Mouse (Mus musculus) lung, postnatal 0 days (tissue): ENCODE measurements around the gene Scai. TPM values are rescaled to one million over a fixed set of nuclear protein-coding genes. Genes with fewer than 3 reads are reported as not detected.
"Not testable (repeated sequence)": the region's sequence is repeated elsewhere in the genome, so short reads cannot be mapped to it uniquely, and the experiment has no call there.

ENCODE experiments used
- ATAC-seq: fragments of 200-750 bp; cut with Nextera tagmentation; 2 replicates; pipeline ENCODE4 v1.8.0; 2017; ENCODE audit warnings: moderate library complexity
- DNase-seq: peaks from one replicate; pipeline ENCODE4 v3.0.0-alpha.2; 2016; ENCODE audit warnings: low spot score
- H3K27ac ChIP-seq: fragments of 300-500 bp; sonication (generic); 2 replicates; pipeline ENCODE4 v1.5.1; 2014; ENCODE audit warnings: antibody characterized with exemption, mild to moderate bottlenecking, low read length, mixed read lengths
- H3K27me3 ChIP-seq: fragments of 300-500 bp; sonication (generic); replicated peaks from 2 replicates; pipeline ENCODE4 v1.6.1; 2014; ENCODE audit warnings: low read length, mixed read lengths; ENCODE audit not compliant: insufficient read depth
- H3K36me3 ChIP-seq: fragments of 300-500 bp; sonication (generic); 2 replicates; pipeline ENCODE4 v1.6.1; 2014; ENCODE audit warnings: low read length, mixed read lengths; ENCODE audit not compliant: insufficient read depth
- H3K4me1 ChIP-seq: fragments of 300-500 bp; sonication (generic); 2 replicates; pipeline ENCODE4 v1.6.1; 2014; ENCODE audit warnings: antibody characterized with exemption, low read depth, low read length, mixed read lengths; ENCODE audit not compliant: insufficient read depth
- H3K4me2 ChIP-seq: fragments of 300-500 bp; sonication (generic); replicated peaks from 2 replicates; pipeline ENCODE4 v1.6.1; 2014; ENCODE audit warnings: low read depth, mild to moderate bottlenecking, low read length, moderate library complexity, mixed read lengths
- H3K4me3 ChIP-seq: fragments of 300-500 bp; sonication (generic); 2 replicates; pipeline ENCODE4 v1.5.1; 2014; ENCODE audit warnings: low read depth, low read length
- H3K9ac ChIP-seq: fragments of 300-500 bp; sonication (generic); replicated peaks from 2 replicates; pipeline ENCODE4 v1.6.1; 2014; ENCODE audit warnings: low read depth, mild to moderate bottlenecking
- H3K9me3 ChIP-seq: fragments of 300-500 bp; sonication (generic); 2 replicates; pipeline ENCODE4 v1.6.1; 2016; ENCODE audit warnings: low read length, mixed read lengths
- CTCF ChIP-seq: IDR thresholded peaks from 2 replicates; pipeline ENCODE4 v1.5.1; 2016; ENCODE audit warnings: antibody characterized with exemption, mild to moderate bottlenecking
- EP300 ChIP-seq: IDR thresholded peaks from 2 replicates; pipeline ENCODE4 v1.6.1; 2016; ENCODE audit warnings: antibody characterized with exemption, mild to moderate bottlenecking, control low read depth
- WGBS: fragments of 180-500 bp; shearing (Covaris S2); extraction: QIAGEN DNeasy Blood & Tissue Kit; methylation state at CpG from one replicate; pipeline ENCODE4 v1.1.7; 2014; 5-methylcytosine and 5-hydroxymethylcytosine counted together
- polyA plus RNA-seq: library from polyadenylated mRNA; unstranded; fragments of >200 nt; fragmentation: Nextera tagmentation; extraction: Ambion mirVana; gene quantifications from 2 replicates; pipeline ENCODE4 v1.2.1, GENCODE M21; 2015

Gene Scai
- polyA plus RNA-seq = 2.7 and 3.8 TPM in 2 replicates

DNA sequence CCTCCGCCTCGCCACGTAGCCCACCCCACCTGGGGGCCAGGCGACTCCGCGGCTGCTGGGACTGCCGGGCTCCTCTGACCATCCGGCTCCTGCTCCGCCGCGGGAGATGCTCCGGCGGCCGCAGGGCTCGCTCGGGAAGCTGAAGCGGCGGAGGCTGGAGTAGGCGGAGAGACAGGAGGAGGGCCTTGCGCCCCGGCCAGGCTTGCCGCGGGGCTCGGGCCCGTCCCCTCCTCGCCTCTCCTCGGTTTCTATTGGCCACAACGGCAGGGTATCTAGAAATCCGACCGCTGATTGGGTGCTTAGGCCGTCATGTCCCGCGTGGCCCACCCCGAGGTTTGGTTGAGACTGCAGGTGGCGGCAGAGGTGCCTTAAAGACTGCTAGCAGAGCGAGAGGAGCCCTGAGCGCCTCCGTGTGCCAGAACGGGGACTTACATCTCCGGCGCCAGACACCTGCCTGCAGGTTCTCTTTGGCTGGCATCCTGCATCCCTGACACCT lies at the start of gene Scai:
Scai (minus strand) TSS at position 174 of the 496 bp plus-strand sequence.
- Histone ChIP-seq H3K9me3 (no peaks in the 10 kb centered on the region), H3K4me1 (peaks cover 4% of the 10 kb centered on the region; the same call in 1 of the 2 replicates), H3K9ac (peak within 1 kb of the TSS; percentile 64), H3K27me3 (no peaks in the 10 kb centered on the region), H3K27ac (peak within 1 kb of the TSS; percentile 87), H3K4me2 (peak within 1 kb of the TSS; percentile 95), H3K36me3 (no peaks in the 10 kb centered on the region), H3K4me3 (peak within 1 kb of the TSS; percentile 91)
- peak; percentile 100 for ATAC-seq
- DNase-seq = peak; percentile 99
- TF ChIP-seq CTCF = peak; percentile 97
- TF ChIP-seq EP300 = no peak
- 2% methylated on average over 31 of the region's 41 CpGs for WGBS

DNA sequence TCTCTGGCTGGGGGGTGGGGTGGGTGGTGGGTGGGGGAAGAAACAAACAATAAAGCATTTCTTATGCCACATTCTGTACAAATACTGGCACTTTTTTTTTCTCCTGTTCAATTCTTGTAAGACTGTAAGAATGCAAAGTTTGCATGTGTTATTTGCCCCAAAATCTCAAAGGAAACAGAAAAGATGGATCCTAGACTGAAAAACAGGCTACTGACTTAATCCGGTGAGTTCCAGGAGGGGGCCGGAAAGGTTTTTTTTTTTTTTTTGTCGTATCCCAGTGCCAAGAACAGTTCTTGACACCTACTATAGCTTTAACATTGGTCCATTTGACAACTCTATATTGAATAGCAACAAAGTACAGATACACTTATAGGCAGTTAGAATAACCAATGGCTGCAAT lies 36.2 kb upstream of the Scai start:
- ATAC-seq (no peak), DNase-seq (no peak)
- Histone ChIP-seq H3K9me3 (no peaks in the 10 kb centered on the region), H3K4me2 (peak overlapping the region; percentile 43), H3K9ac (no peak overlapping the region), H3K36me3 (no peaks in the 10 kb centered on the region), H3K4me3 (peak overlapping the region; percentile 85), H3K27me3 (no peaks in the 10 kb centered on the region), H3K4me1 (peaks cover 3% of the 10 kb centered on the region; the same call in 1 of the 2 replicates), H3K27ac (peak overlapping the region; percentile 16; the same call in 1 of the 2 replicates)
- WGBS = 26% methylated on average over 3 of the region's 3 CpGs
- no peak for TF ChIP-seq CTCF
- no peak for TF ChIP-seq EP300

DNA sequence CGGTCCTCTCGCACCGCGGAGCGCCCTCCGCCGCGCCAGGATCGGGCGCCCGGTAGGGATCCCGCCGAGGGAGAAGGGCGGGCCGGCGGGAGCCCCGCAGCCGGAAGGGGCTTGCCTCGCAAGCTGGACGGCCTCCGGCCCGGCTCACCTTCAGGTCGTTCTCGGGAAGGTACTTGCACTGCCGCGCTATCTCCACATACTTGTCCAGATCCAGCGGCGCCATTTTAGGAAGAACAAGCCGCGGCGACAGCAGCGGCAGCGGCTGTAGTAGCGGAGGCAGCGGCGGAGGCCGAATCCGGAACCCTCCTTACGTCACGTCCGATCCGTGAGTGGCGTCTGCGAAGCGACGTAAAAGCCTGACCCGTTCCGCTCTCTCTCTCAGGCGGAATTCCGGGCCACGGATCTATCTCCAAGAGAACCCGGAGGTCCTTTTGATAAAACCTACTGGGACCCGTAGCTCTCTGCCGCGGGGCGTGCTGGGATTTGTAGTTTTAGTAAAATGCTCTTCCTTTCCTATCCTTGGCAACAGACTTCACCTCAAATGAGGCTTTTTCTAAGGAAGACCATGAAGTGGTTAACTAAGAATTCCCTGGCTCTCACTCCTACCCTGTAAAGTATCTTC lies 35.6 kb upstream of the Scai start, which contains the start of gene Ppp6c:
Ppp6c (minus strand) TSS at position 433 of the 622 bp plus-strand sequence.
- Histone ChIP-seq H3K4me3 (peak within 1 kb of the TSS; percentile 85), H3K27ac (peak within 1 kb of the TSS; percentile 92), H3K36me3 (no peaks in the 10 kb centered on the region), H3K9ac (peak within 1 kb of the TSS; percentile 91), H3K4me2 (peak within 1 kb of the TSS; percentile 52), H3K27me3 (no peaks in the 10 kb centered on the region), H3K9me3 (no peaks in the 10 kb centered on the region), H3K4me1 (peaks cover 3% of the 10 kb centered on the region; the same call in 1 of the 2 replicates)
- DNase-seq (peak; percentile 99), ATAC-seq (peak; percentile 99)
- TF ChIP-seq CTCF (no peak), EP300 (peak; percentile 66)
- 3% methylated on average over 49 of the region's 56 CpGs for WGBS

DNA sequence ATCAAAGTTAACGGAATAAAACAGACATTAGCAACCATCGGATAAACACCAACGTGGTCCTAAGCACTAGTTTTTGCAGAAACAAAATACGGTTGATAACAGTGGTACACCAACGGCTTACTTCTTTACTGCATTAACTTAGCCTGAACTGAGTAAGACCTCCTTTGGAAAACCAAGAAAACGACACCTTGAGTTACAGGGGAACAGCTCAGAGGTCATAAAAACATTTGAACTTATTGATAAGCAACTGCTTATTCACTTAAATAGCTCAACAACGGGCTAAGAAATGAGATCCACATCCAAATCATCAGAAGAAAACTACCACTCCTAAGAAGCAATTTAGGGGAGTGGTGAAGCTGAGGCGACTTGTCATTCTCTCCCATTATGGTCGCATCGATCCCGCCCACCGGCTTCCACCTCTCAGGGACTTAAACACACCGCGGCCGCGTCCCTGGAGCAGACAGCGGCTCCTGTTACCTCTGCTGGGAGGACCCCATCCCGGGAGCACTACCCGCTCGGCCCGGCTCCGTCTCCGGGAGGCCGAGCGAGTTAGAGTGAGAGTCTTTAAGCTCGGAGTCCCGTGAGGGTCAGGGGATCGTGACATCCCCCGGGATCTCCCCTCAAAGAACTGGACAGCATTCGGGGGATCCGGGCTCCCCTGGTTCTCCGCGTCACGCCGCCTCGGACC lies 34.9 kb upstream of the Scai start:
- DNase-seq = peak; percentile 9
- H3K4me3 ChIP-seq = peak overlapping the region; percentile 85
- H3K36me3 ChIP-seq, H3K27me3 ChIP-seq, H3K4me1 ChIP-seq, H3K9me3 ChIP-seq: not testable (repeated sequence)
- peak overlapping the region; percentile 91 for H3K9ac ChIP-seq
- WGBS = 5% methylated on average over 18 of the region's 36 CpGs
- peak overlapping the region; percentile 52 for H3K4me2 ChIP-seq
- ATAC-seq = peak; percentile 29
- H3K27ac ChIP-seq = peak overlapping the region; percentile 92

DNA sequence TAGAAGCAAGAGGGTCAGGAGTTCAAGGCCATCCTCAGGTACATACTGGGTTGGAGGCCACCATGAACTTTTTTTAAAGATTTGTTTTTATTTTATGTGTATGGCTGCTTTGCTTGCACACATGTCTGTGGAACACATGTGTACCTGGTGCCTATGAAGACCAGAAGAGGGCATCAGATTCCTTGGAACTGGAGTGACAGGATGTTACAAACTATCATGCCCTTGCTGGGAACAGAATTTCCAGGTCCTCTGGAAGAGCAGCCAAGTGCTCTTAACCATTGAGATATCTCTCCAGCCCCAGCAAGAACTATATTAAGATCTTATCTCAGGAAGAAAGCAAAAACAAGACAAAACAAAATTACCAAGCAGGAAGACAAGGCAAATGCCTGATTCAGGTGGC lies 34.1 kb upstream of the Scai start:
- ATAC-seq = no peak
- Histone ChIP-seq H3K4me3 (no peak overlapping the region; the same call in 1 of the 2 replicates), H3K4me2 (peak overlapping the region; percentile 52; the same call in 1 of the 2 replicates), H3K27me3 (no peaks in the 10 kb centered on the region), H3K9ac (no peak overlapping the region; the same call in 1 of the 2 replicates), H3K27ac (no peak overlapping the region), H3K9me3 (no peaks in the 10 kb centered on the region), H3K36me3 (no peaks in the 10 kb centered on the region), H3K4me1 (peaks cover 3% of the 10 kb centered on the region; the same call in 1 of the 2 replicates)
- peak; percentile 13 for DNase-seq
- TF ChIP-seq CTCF (peak; percentile 40), EP300 (no peak)

DNA sequence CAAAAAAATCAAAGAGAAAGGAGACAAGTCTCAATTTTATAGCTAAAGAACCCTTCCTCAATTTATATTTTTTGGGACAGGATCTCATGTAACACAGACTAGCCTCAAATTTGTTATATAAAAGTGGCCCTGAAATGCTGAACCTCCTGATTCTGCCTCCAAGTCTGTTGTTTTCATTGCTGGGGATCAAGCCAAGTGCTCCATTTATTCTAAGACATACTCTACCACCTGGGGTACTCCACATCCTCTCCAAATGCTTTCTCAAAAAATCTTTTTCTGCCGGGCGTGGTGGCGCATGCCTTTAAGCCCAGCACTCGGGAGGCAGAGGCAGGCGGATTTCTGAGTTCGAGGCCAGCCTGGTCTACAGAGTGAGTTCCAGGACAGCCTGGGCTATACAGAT lies 29.5 kb upstream of the Scai start:
- TF ChIP-seq CTCF (no peak), EP300 (no peak)
- H3K4me1 ChIP-seq = peaks cover 3% of the 10 kb centered on the region; the same call in 1 of the 2 replicates
- no peaks in the 10 kb centered on the region for H3K9me3 ChIP-seq
- H3K4me2 ChIP-seq = no peak overlapping the region
- H3K27ac ChIP-seq = no peak overlapping the region
- ATAC-seq (no peak), DNase-seq (no peak)
- H3K36me3 ChIP-seq = no peaks in the 10 kb centered on the region
- H3K9ac ChIP-seq = no peak overlapping the region
- no peak overlapping the region for H3K4me3 ChIP-seq
- 91% methylated on average over 6 of the region's 6 CpGs for WGBS
- H3K27me3 ChIP-seq = no peaks in the 10 kb centered on the region
